Mouse (Mus musculus) brain, embryonic 14.5 days (tissue): ENCODE measurements around the gene Fam166b.

ENCODE experiments used
- CTCF ChIP-seq: fragments of 200-500 bp; IDR thresholded peaks from 2 replicates; pipeline ENCODE4 v1.5.1; 2012; ENCODE audit warnings: inconsistent platforms, mild to moderate bottlenecking, moderate library complexity, borderline replicate concordance; ENCODE audit not compliant: insufficient read depth, insufficient read length; ENCODE audit errors: extremely low read depth
- POLR2A ChIP-seq: fragments of 200-500 bp; IDR thresholded peaks from 2 replicates; pipeline ENCODE4 v1.6.1; 2012; ENCODE audit warnings: mild to moderate bottlenecking, inconsistent platforms, borderline replicate concordance; ENCODE audit not compliant: poor library complexity, insufficient read depth, insufficient read length, severe bottlenecking; ENCODE audit errors: extremely low read depth

DNA sequence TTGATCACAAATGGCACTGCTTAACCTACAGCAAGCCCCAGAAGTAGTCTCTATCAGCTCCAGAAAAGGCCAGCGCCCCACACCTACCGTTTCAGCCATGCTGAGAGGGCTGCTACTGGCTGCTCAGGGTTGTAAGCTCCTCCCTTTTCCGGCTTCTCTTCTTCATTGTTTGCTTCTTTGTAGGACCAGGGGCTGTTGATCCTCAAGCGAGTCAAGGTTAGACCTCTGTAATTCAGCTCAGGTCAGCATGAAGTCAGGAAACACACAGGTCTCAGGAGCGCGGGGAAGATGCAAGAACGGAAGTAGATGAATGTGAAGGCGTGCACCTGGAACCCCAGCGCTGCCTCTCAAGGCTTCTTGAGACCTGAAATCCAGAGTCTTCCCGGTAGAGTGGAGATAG lies 24.2 kb downstream of the Fam166b start:
- TF ChIP-seq POLR2A (no peak), CTCF (no peak)
